Comparison of ENCODE assay signal across 8 mouse cellular contexts in genomic region chr7:12880911-12881660, GRCm38 (mm10). TPM values are rescaled to one million over a fixed set of nuclear protein-coding genes. Genes with fewer than 3 reads are reported as not detected.
DNase-seq lines count a peak whose midpoint lies in the region; ATAC-seq lines count a peak whose summit lies in the region.

Zfp128 (plus strand) TSS chr7:12881177.

- 2% methylated on average over 35 of the region's 35 CpGs for WGBS in hindbrain, embryonic 11.5 days

- H3K27me3 ChIP-seq in hindbrain, embryonic 11.5 days (ENCODE audit: control insufficient read depth, insufficient read depth, low read length), result no peaks in the 10 kb centered on the region

- H3K4me1 ChIP-seq in hindbrain, embryonic 11.5 days (replicated peaks; ENCODE audit: control insufficient read depth, insufficient read depth, low read length), result peaks cover 3% of the 10 kb centered on the region; the same call in 1 of the 2 replicates

- peak within 1 kb of the TSS; percentile 66 for H3K4me2 ChIP-seq in hindbrain, embryonic 11.5 days (replicated peaks; ENCODE audit: low read depth, low read length)

- H3K27ac ChIP-seq in hindbrain, embryonic 11.5 days (ENCODE audit: low read depth, low read length), result no peak within 1 kb of the TSS

- H3K9me3 ChIP-seq in hindbrain, embryonic 11.5 days (ENCODE audit: control insufficient read depth, low read length), result no peaks in the 10 kb centered on the region

- ATAC-seq in hindbrain, embryonic 11.5 days (ENCODE audit: low FRiP score), result peak; percentile 99

- H3K9ac ChIP-seq in hindbrain, embryonic 11.5 days (ENCODE audit: low read depth, low read length), result peak within 1 kb of the TSS; percentile 79

- H3K36me3 ChIP-seq in hindbrain, embryonic 11.5 days (ENCODE audit: control insufficient read depth, insufficient read depth, low read length), result no peaks in the 10 kb centered on the region

- peak; percentile 92 for DNase-seq in Muller cell, postnatal 12 days (ENCODE audit: inconsistent ontology term)
- peak; percentile 97 for DNase-seq in cerebellum, adult 9-11 months
- DNase-seq in frontal cortex, adult 2 months (ENCODE audit: extremely low spot score in 1 of 2, low spot score in 1 of 2), result peak; percentile 96 to 97
- DNase-seq in hindbrain, embryonic 11.5 days (ENCODE audit: low spot score), result peak; percentile 95
- peak; percentile 92 to 95 for DNase-seq in layer of hippocampus, postnatal 10 days (ENCODE audit: low spot score in 2 of 2)
- peak; percentile 96 for DNase-seq in lung, postnatal 10 days
- peak; percentile 90 for DNase-seq in ovary, postnatal 36 days (ENCODE audit: low spot score)
- DNase-seq in thymus, postnatal 25 days, result peak; percentile 90

- H3K4me3 ChIP-seq in hindbrain, embryonic 11.5 days (ENCODE audit: low read depth, low read length), result peak within 1 kb of the TSS; percentile 79

RNA-seq across cellular contexts. Expression of gene Zfp128, which starts in this region (rescaled TPM):
- polyA plus RNA-seq in frontal cortex, adult 2 months (2012; rRNA removed), result 4.6 and 5.3 TPM in 2 replicates
- 6.1 TPM in 2 replicates for polyA plus RNA-seq in hindbrain, embryonic 11.5 days (2014; fragmentation: Nextera tagmentation; extraction: Ambion mirVana)
- 1 to 10 TPM; 6.0 to 8.9 TPM for total RNA-seq in layer of hippocampus, postnatal 10 days (2021)
